Mouse (Mus musculus): ENCODE measurements around the gene Homer2.

The Homer2 gene

GRCm38 (mm10) chr7:81595056-81595455 lies 112.3 kb downstream of the Homer2 start:
- in situ Hi-C loops (cut with MboI, MseI): no loop called here

GRCm38 (mm10) chr7:81593387-81593786 lies 113.9 kb downstream of the Homer2 start:
- in situ Hi-C loops (cut with MboI, MseI): no loop called here

- in situ Hi-C loops (cut with MboI, MseI): no loop called here
These were observed 114.6 kb downstream of the Homer2 start for GRCm38 (mm10) chr7:81592686-81593085.

- in situ Hi-C loops (cut with MboI, MseI): loop anchor here in 1 of 2 experiments (10.0 kb wide), 1 partner anchor 1108 kb away; no protein-coding TSS in a partner anchor
These were observed 120.1 kb downstream of the Homer2 start for GRCm38 (mm10) chr7:81587238-81587637.

- in situ Hi-C loops (cut with MboI, MseI): loop anchor here in 1 of 2 experiments (10.0 kb wide), 1 partner anchor 1109 kb away; no protein-coding TSS in a partner anchor
These were observed 122.0 kb downstream of the Homer2 start for GRCm38 (mm10) chr7:81585326-81585725.

- in situ Hi-C loops (cut with MboI, MseI): loop anchor here in 1 of 2 experiments (10.0 kb wide), 1 partner anchor 1111 kb away; no protein-coding TSS in a partner anchor
These were observed 123.8 kb downstream of the Homer2 start for GRCm38 (mm10) chr7:81583512-81583911.

- in situ Hi-C loops (cut with MboI, MseI): no loop called here
These were observed 128.0 kb downstream of the Homer2 start for GRCm38 (mm10) chr7:81579312-81579711.

- in situ Hi-C loops (cut with MboI, MseI): no loop called here
These were observed 128.9 kb downstream of the Homer2 start for GRCm38 (mm10) chr7:81578413-81578812.

- in situ Hi-C loops (cut with MboI, MseI): no loop called here
These were observed 129.5 kb downstream of the Homer2 start for GRCm38 (mm10) chr7:81577872-81578271.

- in situ Hi-C loops (cut with MboI, MseI): no loop called here
These were observed 131.7 kb downstream of the Homer2 start for GRCm38 (mm10) chr7:81575606-81576005.

- in situ Hi-C loops (cut with MboI, MseI): no loop called here
These were observed 133.5 kb downstream of the Homer2 start for GRCm38 (mm10) chr7:81573821-81574220.

- in situ Hi-C loops (cut with MboI, MseI): no loop called here
These were observed 133.9 kb downstream of the Homer2 start for GRCm38 (mm10) chr7:81573397-81573796.

- in situ Hi-C loops (cut with MboI, MseI): no loop called here
These were observed 134.6 kb downstream of the Homer2 start for GRCm38 (mm10) chr7:81572610-81573268.

- in situ Hi-C loops (cut with MboI, MseI): no loop called here
These were observed 135.3 kb downstream of the Homer2 start for GRCm38 (mm10) chr7:81571941-81572441.

GRCm38 (mm10) chr7:81571108-81571940 lies 136.0 kb downstream of the Homer2 start, which contains the start of gene Whamm:
Gene Whamm (plus strand): TSS chr7:81571266.
- in situ Hi-C loops (cut with MboI, MseI): no loop called here

GRCm38 (mm10) chr7:81570752-81571107 lies 136.6 kb downstream of the Homer2 start:
- in situ Hi-C loops (cut with MboI, MseI): no loop called here

- in situ Hi-C loops (cut with MboI, MseI): no loop called here
These were observed 137.1 kb downstream of the Homer2 start for GRCm38 (mm10) chr7:81570271-81570670.

GRCm38 (mm10) chr7:81569851-81570250 lies 137.5 kb downstream of the Homer2 start:
- in situ Hi-C loops (cut with MboI, MseI): no loop called here

GRCm38 (mm10) chr7:81567396-81567795 lies 139.9 kb downstream of the Homer2 start:
- in situ Hi-C loops (cut with MboI, MseI): no loop called here

GRCm38 (mm10) chr7:81566892-81567291 lies 140.4 kb downstream of the Homer2 start, which contains the start of gene Fsd2:
Gene Fsd2 (minus strand): TSS chr7:81566944.
- in situ Hi-C loops (cut with MboI, MseI): no loop called here

- in situ Hi-C loops (cut with MboI, MseI): no loop called here
These were observed 141.0 kb downstream of the Homer2 start for GRCm38 (mm10) chr7:81566332-81566731.

GRCm38 (mm10) chr7:81565381-81566055 lies 141.8 kb downstream of the Homer2 start:
- in situ Hi-C loops (cut with MboI, MseI): no loop called here

All from T-helper 17 cell (primary cell).